Mouse (Mus musculus): ENCODE measurements around the gene Gm43191.

Gm43191 gene

GRCm38 (mm10) chr3:116618855-116619254, 62.2 kb downstream of the Gm43191 start:
- DNase-seq = no peak

DNA sequence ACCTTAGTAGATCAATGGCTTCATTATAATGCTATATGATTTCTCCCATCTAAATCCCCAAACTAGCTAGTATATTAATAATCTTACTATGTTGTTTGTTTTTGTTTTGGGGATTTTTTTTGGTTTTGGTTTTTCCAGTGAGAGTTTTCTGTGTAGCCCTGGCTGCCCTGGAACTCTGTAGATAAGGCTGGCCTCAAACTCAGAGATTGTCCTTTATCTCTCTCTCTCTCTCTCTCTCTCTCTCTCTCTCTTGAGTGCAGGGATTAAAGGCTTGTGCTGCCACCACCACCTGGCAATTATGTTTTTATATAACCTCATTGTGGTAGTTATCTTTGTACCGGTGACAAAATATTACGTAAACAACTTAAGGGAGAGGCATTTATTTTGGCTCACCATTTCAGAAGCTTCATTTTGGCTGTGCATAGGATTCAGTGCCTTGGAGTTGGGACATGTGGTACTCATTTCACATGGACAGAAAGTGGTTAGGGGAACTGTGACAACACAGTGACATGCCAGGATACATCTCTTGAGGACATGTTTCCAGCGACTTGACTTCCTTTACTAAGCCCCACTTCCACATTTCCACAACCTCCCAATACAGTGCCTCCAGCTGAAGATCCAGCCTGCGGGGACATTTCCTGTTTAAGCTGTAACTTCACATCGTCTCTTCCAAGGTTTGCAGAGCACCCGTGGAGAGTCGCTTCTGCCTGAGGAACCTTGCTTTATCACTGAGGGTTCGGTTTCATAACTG, 65.6 kb downstream of the Gm43191 start:
- DNase-seq = no peak

GRCm38 (mm10) chr3:116614295-116614892, 66.7 kb downstream of the Gm43191 start, which contains the start of gene Trmt13:
Gene Trmt13 (minus strand): TSS chr3:116614587.
- no peak for DNase-seq

- no peak for DNase-seq
Measured at GRCm38 (mm10) chr3:116604570-116604969, 76.5 kb downstream of the Gm43191 start.

- no peak for DNase-seq
Measured at GRCm38 (mm10) chr3:116601781-116602180, 79.3 kb downstream of the Gm43191 start.

- DNase-seq = no peak
Measured at GRCm38 (mm10) chr3:116601005-116601404, 80.1 kb downstream of the Gm43191 start.

DNA sequence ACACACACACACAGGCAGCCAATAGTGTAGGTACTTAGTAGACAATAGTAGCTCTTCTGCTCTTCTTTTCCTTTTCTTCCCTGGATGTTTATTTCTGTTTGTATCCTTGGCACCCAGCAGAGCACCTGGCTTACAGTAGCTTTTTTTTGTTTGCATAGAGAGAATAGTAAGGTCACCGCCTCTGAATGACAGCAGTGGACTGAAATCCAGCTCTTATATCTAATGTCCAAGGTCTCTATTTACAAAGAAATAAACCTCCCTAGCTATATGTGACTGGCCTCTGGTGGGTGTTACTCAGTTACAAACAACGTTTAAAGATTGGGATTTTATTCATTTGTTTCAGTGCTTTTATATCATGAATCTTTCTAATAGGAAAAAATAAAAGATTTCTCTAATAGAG, 81.4 kb downstream of the Gm43191 start:
- DNase-seq = no peak

DNA sequence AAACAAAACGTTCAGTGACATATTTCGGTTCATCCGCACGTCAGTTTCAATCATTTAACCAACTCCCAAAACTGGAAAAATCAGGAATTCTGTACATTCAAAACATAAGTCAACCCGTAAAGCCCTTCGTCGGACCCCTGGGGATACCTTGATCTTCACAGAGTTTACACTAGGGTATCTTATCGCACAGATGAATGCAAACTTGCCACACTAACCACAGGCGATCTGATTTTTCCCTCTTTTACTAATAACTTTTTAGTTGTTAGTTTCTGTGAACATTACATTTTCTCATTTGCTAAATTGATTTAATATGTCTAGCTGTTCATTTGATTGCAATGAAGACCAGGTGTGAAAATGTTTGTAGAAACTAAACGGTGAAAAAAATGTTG, 85.5 kb downstream of the Gm43191 start:
- DNase-seq = peak; percentile 13

- DNase-seq = peak; percentile 96
Measured at GRCm38 (mm10) chr3:116594728-116595602, 86.1 kb downstream of the Gm43191 start, which contains the start of gene Sass6. Gene Sass6 (plus strand): TSS chr3:116594982.

DNA sequence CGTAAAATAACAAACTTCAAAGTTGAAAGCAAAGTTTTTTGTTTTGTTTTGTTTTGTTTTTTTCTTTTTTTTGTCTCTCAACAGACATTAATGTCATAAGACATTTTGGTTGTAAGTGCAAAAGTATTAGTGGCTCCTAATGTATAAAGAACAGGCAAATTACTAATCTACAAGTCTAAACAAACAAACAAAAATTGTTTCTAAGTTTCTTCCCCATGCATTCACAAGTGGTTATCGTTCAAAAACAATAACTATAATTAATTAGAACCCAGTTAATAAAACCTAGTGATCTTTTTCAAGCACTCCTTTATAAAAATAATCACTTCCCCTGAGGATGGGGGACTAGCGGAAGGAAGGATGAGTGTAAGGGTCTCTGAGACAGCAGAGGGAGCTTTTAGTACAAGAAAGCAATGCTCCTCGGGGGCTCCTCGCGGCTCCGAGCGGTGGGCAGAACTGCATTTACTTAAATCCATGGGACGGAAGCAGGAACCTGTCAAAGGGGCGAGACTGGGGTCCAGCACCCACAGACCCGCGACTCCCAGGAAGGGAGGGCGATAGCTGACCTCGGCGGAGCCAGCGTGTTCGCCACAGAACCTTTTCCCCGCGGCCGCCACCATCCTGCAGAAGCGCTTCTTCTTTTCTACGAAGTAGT, 86.9 kb downstream of the Gm43191 start:
- DNase-seq = no peak

Measured in cerebellum, adult 9-11 months (tissue).